Comparison of ENCODE assay signal across 1 mouse cellular context in the genomic region with DNA sequence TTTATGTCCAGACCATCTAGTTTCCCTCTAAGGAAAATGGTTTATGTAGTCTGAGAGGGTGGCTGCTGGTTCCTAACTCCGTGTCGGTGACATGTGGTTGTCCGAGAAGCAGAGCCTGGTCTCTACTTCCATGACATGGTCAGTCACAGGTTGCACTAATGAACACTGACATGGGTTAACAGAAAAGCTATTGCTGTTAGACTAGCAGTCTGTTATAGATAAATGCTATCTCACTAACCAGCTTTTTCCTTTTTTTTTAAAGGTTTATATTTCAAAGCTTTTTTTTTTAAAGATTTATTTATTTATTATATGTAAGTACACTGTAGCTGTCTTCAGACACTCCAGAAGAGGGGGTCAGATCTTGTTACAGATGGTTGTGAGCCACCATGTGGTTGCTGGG.
A peak's percentile ranks its signal among the peaks of the same experiment; 100 is the strongest.
TF ChIP-seq lines count a peak whose summit lies in the region.

No protein-coding gene starts in this region.

TF ChIP-seq in MEL, 35 proteins besides CTCF, POLR2A, EP300 and RAD21 (continued from another document):
- TF ChIP-seq BHLHE40 (IDR thresholded peaks at IDR 0.05; ENCODE audit: borderline replicate concordance, low read depth, low read length) (no peak), MAFK (IDR thresholded peaks at IDR 0.05; ENCODE audit: borderline replicate concordance, low read depth, low read length) (no peak), TAL1 (IDR thresholded peaks at IDR 0.05; ENCODE audit: low read length) (peak; percentile 53), GATA1 (IDR thresholded peaks at IDR 0.05; ENCODE audit: low read depth, low read length) (peak; percentile 61), JUND (IDR thresholded peaks at IDR 0.05; ENCODE audit: low read depth, low read length) (no peak), MYB (IDR thresholded peaks at IDR 0.05; ENCODE audit: low read depth, low read length) (0 out of 2 replicates have a peak, but pooled peaks have one; percentile 28), TCF12 (IDR thresholded peaks at IDR 0.05; ENCODE audit: low read depth, low read length) (peak; percentile 89), USF2 (IDR thresholded peaks at IDR 0.05; ENCODE audit: borderline replicate concordance in 1 of 2, insufficient read depth in 1 of 2, low read depth in 1 of 2, low read length in 2 of 2) (no peak), POLR2AphosphoS2 (IDR thresholded peaks at IDR 0.05; ENCODE audit: low read length) (no peak), TBP (IDR thresholded peaks at IDR 0.05; ENCODE audit: low read depth, low read length) (no peak), POLR2AphosphoS5 (IDR thresholded peaks at IDR 0.05; ENCODE audit: borderline replicate concordance, low read depth, low read length) (no peak), ETS1 (IDR thresholded peaks at IDR 0.05; ENCODE audit: low read depth, low read length) (0 out of 2 replicates have a peak, but pooled peaks have one; percentile 28), UBTF (IDR thresholded peaks at IDR 0.05; ENCODE audit: borderline replicate concordance, insufficient read depth, low read depth, low read length) (no peak), SIN3A (IDR thresholded peaks at IDR 0.05; ENCODE audit: low read length) (peak; percentile 41; the same call in 1 of the 2 replicates), E2F4 (IDR thresholded peaks at IDR 0.05; ENCODE audit: borderline replicate concordance, low read depth, low read length) (no peak), MAZ (IDR thresholded peaks at IDR 0.05; ENCODE audit: low read depth, low read length) (no peak), SMC3 (IDR thresholded peaks at IDR 0.05; ENCODE audit: low read depth, low read length) (no peak), USF1 (IDR thresholded peaks at IDR 0.05; ENCODE audit: low read depth, low read length) (no peak), ELF1 (IDR thresholded peaks at IDR 0.05; ENCODE audit: low read depth, low read length) (no peak), KAT2A (conservative IDR thresholded peaks at IDR 0.05; ENCODE audit: low read depth, low read length) (no peak)
